Mouse (Mus musculus) MEL (cell line): ENCODE measurements around the gene Gstm7. TPM values are rescaled to one million over a fixed set of nuclear protein-coding genes. Genes with fewer than 3 reads are reported as not detected.

Source experiments
- DNase-seq: peaks from one replicate; pipeline ENCODE4 v3.0.0; 2011; ENCODE audit warnings: low read depth, low spot score
- H3K27ac ChIP-seq: 2 replicates; pipeline ENCODE4 v1.5.1; 2012; ENCODE audit warnings: low read depth, mild to moderate bottlenecking, control low read depth, low read length, moderate library complexity; ENCODE audit not compliant: control insufficient read depth
- H3K27me3 ChIP-seq, 2 experiments: fragments of 150-350 bp in 1 of 2; sonication (generic) in 1 of 2; 2 replicates each; pipeline ENCODE4 v1.6.1; 2012; ENCODE audit warnings: low read length in 2 of 2, mild to moderate bottlenecking in 2 of 2, improper control_type of control experiment in 1 of 2, moderate library complexity in 1 of 2; ENCODE audit not compliant: insufficient read depth in 2 of 2, control insufficient read depth in 1 of 2
- H3K36me3 ChIP-seq, 2 experiments: 2 replicates each; pipeline ENCODE4 v1.6.1; 2012 to 2014; ENCODE audit warnings: low read length in 2 of 2, improper control_type of control experiment in 1 of 2, inconsistent platforms in 1 of 2, mild to moderate bottlenecking in 1 of 2; ENCODE audit not compliant: insufficient read depth in 2 of 2, control insufficient read depth in 1 of 2
- H3K4me1 ChIP-seq, 2 experiments: fragments of 150-350 bp in 1 of 2; sonication (generic) in 1 of 2; 2 replicates each; pipeline ENCODE4 v1.6.1; 2012; ENCODE audit warnings: low read length in 2 of 2, improper control_type of control experiment in 1 of 2, mild to moderate bottlenecking in 1 of 2; ENCODE audit not compliant: insufficient read depth in 2 of 2, control insufficient read depth in 1 of 2
- H3K4me3 ChIP-seq, 2 experiments: fragments of 150-350 bp in 1 of 2; sonication (generic) in 1 of 2; 2 replicates each; pipeline ENCODE4 v1.5.1; 2012; ENCODE audit warnings: low read depth in 2 of 2, low read length in 2 of 2, mild to moderate bottlenecking in 2 of 2, moderate library complexity in 2 of 2, control low read depth in 1 of 2, improper control_type of control experiment in 1 of 2; ENCODE audit not compliant: control insufficient read depth in 1 of 2, insufficient read depth in 1 of 2
- H3K79me2 ChIP-seq: 2 replicates; pipeline ENCODE4 v1.6.1; 2012; ENCODE audit warnings: mild to moderate bottlenecking, low read length, moderate library complexity; ENCODE audit not compliant: control insufficient read depth, poor library complexity, insufficient read depth
- H3K9ac ChIP-seq: 2 replicates; pipeline ENCODE4 v1.6.1; 2012; ENCODE audit warnings: low read depth, mild to moderate bottlenecking, control low read depth, low read length, moderate library complexity; ENCODE audit not compliant: control insufficient read depth, poor library complexity, severe bottlenecking
- H3K9me3 ChIP-seq: fragments of 150-350 bp; sonication (generic); replicated peaks from 2 replicates; pipeline ENCODE4 v1.6.1; 2012; ENCODE audit warnings: mild to moderate bottlenecking, low read length, improper control_type of control experiment, moderate library complexity; ENCODE audit not compliant: insufficient read depth
- CTCF ChIP-seq, 3 experiments: IDR thresholded peaks in 2 of 3; conservative IDR thresholded peaks in 1 of 3; 2 replicates each; pipeline ENCODE4 v1.5.1; 2011 to 2012; ENCODE audit warnings: low read length in 3 of 3, low read depth in 2 of 3, mild to moderate bottlenecking in 2 of 3, improper control_type of control experiment in 1 of 3, inconsistent platforms in 1 of 3, mixed read lengths in 1 of 3, moderate library complexity in 1 of 3; ENCODE audit not compliant: control insufficient read depth in 1 of 3, insufficient read depth in 1 of 3, poor library complexity in 1 of 3, severe bottlenecking in 1 of 3
- E2F4 ChIP-seq: IDR thresholded peaks from 2 replicates; pipeline ENCODE4 v1.6.1; 2011; ENCODE audit warnings: low read depth, low read length, improper control_type of control experiment, borderline replicate concordance
- EP300 ChIP-seq, 2 experiments: IDR thresholded peaks; 2 replicates each; pipeline ENCODE4 v1.6.1; 2011; ENCODE audit warnings: improper control_type of control experiment in 2 of 2, low read length in 2 of 2, low read depth in 1 of 2, mild to moderate bottlenecking in 1 of 2
- ETS1 ChIP-seq: IDR thresholded peaks from 2 replicates; pipeline ENCODE4 v1.6.1; 2012; ENCODE audit warnings: low read depth, mild to moderate bottlenecking, inconsistent platforms, low read length, improper control_type of control experiment, moderate library complexity
- GATA1 ChIP-seq: IDR thresholded peaks from 2 replicates; pipeline ENCODE4 v1.6.1; 2011; ENCODE audit warnings: low read depth, low read length, improper control_type of control experiment
- HCFC1 ChIP-seq: IDR thresholded peaks from 2 replicates; pipeline ENCODE4 v1.6.1; 2012; ENCODE audit warnings: low read depth, mild to moderate bottlenecking, inconsistent platforms, low read length, improper control_type of control experiment, moderate library complexity
- JUND ChIP-seq: IDR thresholded peaks from 2 replicates; pipeline ENCODE4 v1.6.1; 2011; ENCODE audit warnings: low read depth, mild to moderate bottlenecking, improper control_type of control experiment, low read length
- MAFK ChIP-seq: IDR thresholded peaks from 2 replicates; pipeline ENCODE4 v1.6.1; 2011; ENCODE audit warnings: low read depth, mild to moderate bottlenecking, low read length, improper control_type of control experiment, borderline replicate concordance
- MAX ChIP-seq: IDR thresholded peaks from 2 replicates; pipeline ENCODE4 v1.6.1; 2011; ENCODE audit warnings: low read length, improper control_type of control experiment
- MAZ ChIP-seq: IDR thresholded peaks from 2 replicates; pipeline ENCODE4 v1.6.1; 2012; ENCODE audit warnings: low read depth, mild to moderate bottlenecking, inconsistent platforms, low read length, improper control_type of control experiment
- MEF2A ChIP-seq: IDR thresholded peaks from 2 replicates; pipeline ENCODE4 v1.6.1; 2014; ENCODE audit warnings: low read depth, mild to moderate bottlenecking, inconsistent platforms, low read length, improper control_type of control experiment; ENCODE audit not compliant: poor library complexity, insufficient replicate concordance, severe bottlenecking; ENCODE audit errors: extremely low read depth
- MYB ChIP-seq: IDR thresholded peaks from 2 replicates; pipeline ENCODE4 v1.6.1; 2011; ENCODE audit warnings: mild to moderate bottlenecking, low read depth, low read length, improper control_type of control experiment
- NRF1 ChIP-seq: IDR thresholded peaks from 2 replicates; pipeline ENCODE4 v1.6.1; 2014; ENCODE audit warnings: low read depth, mild to moderate bottlenecking, inconsistent platforms, low read length, improper control_type of control experiment, moderate library complexity; ENCODE audit not compliant: poor library complexity, insufficient read depth, severe bottlenecking
- POLR2A ChIP-seq, 2 experiments: IDR thresholded peaks; 2 replicates each; pipeline ENCODE4 v1.6.1; 2011 to 2012; ENCODE audit warnings: low read length in 2 of 2, mild to moderate bottlenecking in 2 of 2, control low read depth in 1 of 2, improper control_type of control experiment in 1 of 2, low read depth in 1 of 2, moderate library complexity in 1 of 2; ENCODE audit not compliant: control insufficient read depth in 1 of 2, insufficient read depth in 1 of 2, poor library complexity in 1 of 2
- RAD21 ChIP-seq: IDR thresholded peaks from 2 replicates; pipeline ENCODE4 v1.6.1; 2011; ENCODE audit warnings: mild to moderate bottlenecking, low read depth, low read length, improper control_type of control experiment
- RCOR1 ChIP-seq: IDR thresholded peaks from 2 replicates; pipeline ENCODE4 v1.6.1; 2012; ENCODE audit warnings: low read depth, mild to moderate bottlenecking, inconsistent platforms, low read length, improper control_type of control experiment
- TAL1 ChIP-seq: IDR thresholded peaks from 2 replicates; pipeline ENCODE4 v1.6.1; 2012; ENCODE audit warnings: mild to moderate bottlenecking, inconsistent platforms, low read length, moderate library complexity, mixed read lengths
- TBP ChIP-seq: IDR thresholded peaks from 2 replicates; pipeline ENCODE4 v1.8.0; 2011; ENCODE audit warnings: low read depth, low read length, improper control_type of control experiment
- TCF12 ChIP-seq: IDR thresholded peaks from 2 replicates; pipeline ENCODE4 v1.6.1; 2014; ENCODE audit warnings: low read depth, mild to moderate bottlenecking, inconsistent platforms, low read length, improper control_type of control experiment, moderate library complexity
- UBTF ChIP-seq: IDR thresholded peaks from 2 replicates; pipeline ENCODE4 v1.6.1; 2012; ENCODE audit warnings: low read depth, mild to moderate bottlenecking, inconsistent platforms, low read length, improper control_type of control experiment, moderate library complexity, borderline replicate concordance; ENCODE audit not compliant: insufficient read depth
- USF1 ChIP-seq: IDR thresholded peaks from 2 replicates; pipeline ENCODE4 v1.6.1; 2014; ENCODE audit warnings: low read depth, mild to moderate bottlenecking, inconsistent platforms, low read length, improper control_type of control experiment, moderate library complexity
- ZC3H11A ChIP-seq: IDR thresholded peaks from 2 replicates; pipeline ENCODE4 v1.6.1; 2012; ENCODE audit warnings: low read depth, mild to moderate bottlenecking, inconsistent platforms, low read length, improper control_type of control experiment
- ZKSCAN1 ChIP-seq: IDR thresholded peaks from 2 replicates; pipeline ENCODE4 v1.6.1; 2012; ENCODE audit warnings: low read depth, mild to moderate bottlenecking, inconsistent platforms, low read length, improper control_type of control experiment, moderate library complexity
- ZNF384 ChIP-seq: IDR thresholded peaks from 2 replicates; pipeline ENCODE4 v1.6.1; 2012; ENCODE audit warnings: low read depth, mild to moderate bottlenecking, inconsistent platforms, low read length, improper control_type of control experiment
- polyA plus RNA-seq, 2 experiments: library from polyadenylated mRNA; stranded (reverse) in 1 of 2; unstranded in 1 of 2; fragments of >175 nt in 1 of 2; fragments of >200 nt in 1 of 2; gene quantifications; 2 replicates each; pipeline versions ENCODE4 v1.2.1 to v1.2.4; 2012; ENCODE audit warnings: low replicate concordance in 2 of 2, low read depth in 1 of 2; ENCODE audit not compliant: insufficient read length in 2 of 2, insufficient read depth in 1 of 2, missing spikeins in 1 of 2
- total RNA-seq: library from RNA; depleted of rRNA; stranded (reverse); fragments of 300-350 nt; gene quantifications from 2 replicates; pipeline ENCODE4 v1.2.3, GENCODE M21; 2012

The Gstm7 gene
- total and polyA plus RNA-seq, 3 experiments, result 0.24 TPM; not detected in 2

GRCm38 (mm10) chr3:107905942-107906341, 25.7 kb downstream of the Gstm7 start:
- peak; percentile 24 for DNase-seq
- no peaks in the 10 kb centered on the region; a peak in 1 of 4 replicates for H3K27me3 ChIP-seq

DNA sequence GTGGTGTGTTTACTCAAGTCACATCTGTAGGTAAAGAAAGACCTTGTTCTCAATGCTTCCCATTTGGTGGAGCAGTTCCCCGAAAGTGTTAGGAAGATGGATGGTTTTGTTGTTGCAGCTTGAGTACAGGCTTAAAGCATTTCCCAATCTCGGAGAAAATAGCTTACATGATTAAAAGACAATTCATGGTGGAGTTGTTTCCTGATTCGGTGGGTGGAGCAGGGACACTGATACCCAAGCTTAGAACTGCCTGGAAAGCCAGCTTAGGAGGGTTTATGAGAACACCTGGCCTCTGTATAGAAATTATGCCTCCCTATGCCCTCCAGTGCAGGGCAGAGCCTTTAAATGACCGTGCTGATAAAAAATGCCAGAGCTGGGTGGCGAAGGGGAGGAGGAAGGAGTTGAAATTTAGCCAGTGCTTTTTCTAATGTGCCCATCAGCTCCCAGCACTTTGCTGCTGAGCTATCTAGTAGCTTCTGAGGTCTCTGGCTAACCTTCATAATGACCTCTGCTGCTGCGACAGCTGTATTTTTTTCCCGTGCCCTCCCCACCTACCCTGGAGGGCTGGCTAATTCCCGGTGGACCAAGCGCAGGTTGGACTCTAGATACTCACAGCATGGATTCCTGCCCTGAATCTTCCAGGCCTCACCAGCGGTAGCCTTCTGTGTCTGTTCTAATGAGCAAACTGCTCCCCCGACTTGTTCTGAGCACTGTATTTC, 30.5 kb downstream of the Gstm7 start:
- Histone ChIP-seq H3K4me3 (no peak overlapping the region), H3K27me3 (no peaks in the 10 kb centered on the region), H3K9ac (no peak overlapping the region), H3K4me1 (peaks cover 5 to 15% of the 10 kb centered on the region in 2 experiments; a peak in 3 of 4 replicates), H3K27ac (no peak overlapping the region), H3K36me3 (peaks cover 0 to 15% of the 10 kb centered on the region in 2 experiments; a peak in 2 of 4 replicates), H3K79me2 (no peaks in the 10 kb centered on the region), H3K9me3 (no peaks in the 10 kb centered on the region)
- no peak for DNase-seq
- TF ChIP-seq TBP (no peak), E2F4 (no peak), ZC3H11A (no peak), MEF2A (no peak), MAFK (no peak), MAZ (no peak), POLR2A (IDR thresholded peaks at IDR 0.05; ENCODE audit: control insufficient read depth in 1 of 2, insufficient read depth in 1 of 2, low read depth in 1 of 2, low read length in 2 of 2, poor library complexity in 1 of 2) (no peak), MYB (no peak), HCFC1 (no peak), RAD21 (no peak), TAL1 (no peak), ZNF384 (no peak)

More at GRCm38 (mm10) chr3:107905942-107906341, 25.7 kb downstream of the Gstm7 start:
- Histone ChIP-seq H3K4me1 (peaks cover 0 to 12% of the 10 kb centered on the region in 2 experiments; a peak in 2 of 4 replicates), H3K9ac (no peak overlapping the region), H3K9me3 (no peaks in the 10 kb centered on the region), H3K27ac (no peak overlapping the region), H3K36me3 (peaks cover 0 to 9% of the 10 kb centered on the region in 2 experiments; a peak in 2 of 4 replicates), H3K79me2 (no peaks in the 10 kb centered on the region), H3K4me3 (no peak overlapping the region)
- TF ChIP-seq TAL1 (peak; percentile 29), TBP (no peak), MAFK (no peak), NRF1 (no peak), CTCF (IDR thresholded peaks at IDR 0.05 in 2 of 3, conservative IDR thresholded peaks at IDR 0.05 in 1 of 3; ENCODE audit: control insufficient read depth in 1 of 3, insufficient read depth in 1 of 3, low read depth in 2 of 3, low read length in 3 of 3, poor library complexity in 1 of 3, severe bottlenecking in 1 of 3) (no peak), E2F4 (no peak), TCF12 (no peak), HCFC1 (no peak), USF1 (no peak), ZKSCAN1 (no peak), JUND (no peak), MEF2A (no peak), ETS1 (no peak), MAX (no peak), RCOR1 (no peak), UBTF (no peak), GATA1 (peak; percentile 54), EP300 (IDR thresholded peaks at IDR 0.05; ENCODE audit: low read depth in 1 of 2, low read length in 2 of 2) (peak; percentile 36 to 38; a peak in 2 of 4 replicates), MYB (no peak)
